8 mouse cellular contexts compared by ENCODE assay signal in the genomic region with DNA sequence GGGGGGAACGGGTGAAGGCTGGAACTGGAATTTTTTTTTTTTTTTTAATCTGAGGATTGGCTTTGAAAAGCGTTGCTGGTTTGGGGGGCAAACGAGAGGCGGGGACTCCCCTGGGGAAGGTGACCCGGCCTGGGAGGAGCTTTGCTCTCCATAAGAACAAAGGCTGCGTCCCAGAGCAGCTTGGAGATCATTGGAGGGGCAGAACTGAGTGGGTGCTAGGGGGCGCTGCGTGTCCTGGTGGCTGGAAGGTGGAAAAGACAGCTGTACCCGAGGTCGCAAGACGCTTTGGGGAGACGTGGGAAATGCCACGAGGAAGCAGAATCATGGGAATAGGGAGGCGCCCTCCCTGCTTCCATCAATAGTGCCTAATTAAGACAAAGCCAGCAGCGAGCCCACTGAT. TPM values are rescaled to one million over a fixed set of nuclear protein-coding genes. Genes with fewer than 3 reads are reported as not detected.
A peak's percentile ranks its signal among the peaks of the same experiment; 100 is the strongest.
DNase-seq lines count a peak whose midpoint lies in the region; ATAC-seq and TF ChIP-seq lines count a peak whose summit lies in the region.

No protein-coding gene starts in this region.

- H3K4me1 ChIP-seq in embryonic fibroblast, embryonic 13.5 days (ENCODE audit: control insufficient read depth, insufficient read depth, low read length), result no peaks in the 10 kb centered on the region
- H3K4me1 ChIP-seq in hindbrain, embryonic 16.5 days (ENCODE audit: control insufficient read depth, insufficient read depth, low read depth, low read length), result peaks cover 41% of the 10 kb centered on the region
- peaks cover 9% of the 10 kb centered on the region for H3K4me1 ChIP-seq in liver, embryonic 11.5 days (replicated peaks; ENCODE audit: control insufficient read depth, insufficient read depth, low read length)
- peaks cover 8% of the 10 kb centered on the region; the same call in 1 of the 2 replicates for H3K4me1 ChIP-seq in neural tube, embryonic 11.5 days (ENCODE audit: control insufficient read depth, insufficient read depth, low read length)

- H3K27ac ChIP-seq in embryonic fibroblast, embryonic 13.5 days (ENCODE audit: insufficient read depth, low read length), result no peak overlapping the region
- peak overlapping the region; percentile 95 for H3K27ac ChIP-seq in hindbrain, embryonic 16.5 days (ENCODE audit: low read depth, low read length)
- no peak overlapping the region for H3K27ac ChIP-seq in liver, embryonic 11.5 days (ENCODE audit: low read depth, low read length)
- peak overlapping the region; percentile 68 for H3K27ac ChIP-seq in neural tube, embryonic 11.5 days (ENCODE audit: low read depth, low read length)

- DNase-seq in left cerebral cortex, adult 18-20 months (ENCODE audit: low spot score in 2 of 2), result peak; percentile 39 to 44
- DNase-seq in left cerebral cortex, adult 9 months (ENCODE audit: low spot score in 2 of 2), result no peak
- no peak for DNase-seq in Patski (ENCODE audit: low read depth, low spot score)
- no peak for DNase-seq in liver, embryonic 11.5 days (ENCODE audit: low spot score)
- no peak for DNase-seq in neural tube, embryonic 11.5 days (ENCODE audit: low spot score)
- DNase-seq in Muller cell, postnatal 12 days (ENCODE audit: inconsistent ontology term), result no peak

- 4% methylated on average over 15 of the region's 15 CpGs for WGBS in hindbrain, embryonic 16.5 days
- 4% methylated on average over 15 of the region's 15 CpGs for WGBS in liver, embryonic 11.5 days
- WGBS in neural tube, embryonic 11.5 days, result 6% methylated on average over 15 of the region's 15 CpGs

- CTCF ChIA-PET in Patski (lab: Charles Lee), result interaction anchor here (0.8 to 2.6 kb wide), 11 partner anchors 11 to 109 kb away, joined by 3 to 10 read pairs (median 4); partner anchors contain the start of genes Trp53 and Wrap53

- no peaks in the 10 kb centered on the region for H3K9me3 ChIP-seq in hindbrain, embryonic 16.5 days (ENCODE audit: control insufficient read depth, low read length)
- H3K9me3 ChIP-seq in liver, embryonic 11.5 days (ENCODE audit: control insufficient read depth, low read length), result no peaks in the 10 kb centered on the region
- no peaks in the 10 kb centered on the region for H3K9me3 ChIP-seq in neural tube, embryonic 11.5 days (ENCODE audit: control insufficient read depth, low read length)

- in situ Hi-C loops in Patski (cut with MboI; ENCODE audit: low pct_unique_long_range_greater_than_20kb), result no loop called here

- no peaks in the 10 kb centered on the region for H3K27me3 ChIP-seq in Patski
- no peaks in the 10 kb centered on the region for H3K27me3 ChIP-seq in hindbrain, embryonic 16.5 days (replicated peaks; ENCODE audit: control insufficient read depth, insufficient read depth, low read length)
- peaks cover 25% of the 10 kb centered on the region for H3K27me3 ChIP-seq in liver, embryonic 11.5 days (replicated peaks; ENCODE audit: control insufficient read depth, insufficient read depth, low read length)
- no peaks in the 10 kb centered on the region for H3K27me3 ChIP-seq in neural tube, embryonic 11.5 days (ENCODE audit: control insufficient read depth, insufficient read depth, low read length)

- POLR2A ChIA-PET in Patski (lab: Charles Lee), result interaction anchor here (1.3 to 1.8 kb wide), 3 partner anchors 33 to 115 kb away, joined by 4 to 5 read pairs (median 4); partner anchors contain the start of genes Mpdu1, Trp53 and Wrap53

- peak; percentile 45 for ATAC-seq in Patski
- peak; percentile 5; the same call in 1 of the 2 replicates for ATAC-seq in hindbrain, embryonic 16.5 days
- ATAC-seq in liver, embryonic 11.5 days (replicated peaks; ENCODE audit: low FRiP score), result no peak
- no peak for ATAC-seq in neural tube, embryonic 11.5 days (ENCODE audit: insufficient read depth, low FRiP score, low TSS enrichment)

- peak overlapping the region; percentile 28 for H3K4me3 ChIP-seq in embryonic fibroblast, embryonic 13.5 days (ENCODE audit: insufficient read depth, low read length)
- peak overlapping the region; percentile 54 for H3K4me3 ChIP-seq in hindbrain, embryonic 16.5 days (ENCODE audit: low read length)
- peak overlapping the region; percentile 54 for H3K4me3 ChIP-seq in liver, embryonic 11.5 days (ENCODE audit: low read depth, low read length)
- H3K4me3 ChIP-seq in neural tube, embryonic 11.5 days (ENCODE audit: low read depth, low read length), result peak overlapping the region; percentile 38

- peak overlapping the region; percentile 94 for H3K4me2 ChIP-seq in hindbrain, embryonic 16.5 days (ENCODE audit: low read length)
- H3K4me2 ChIP-seq in liver, embryonic 11.5 days, result peak overlapping the region; percentile 94
- peak overlapping the region; percentile 79 for H3K4me2 ChIP-seq in neural tube, embryonic 11.5 days (ENCODE audit: low read depth)

- TF ChIP-seq POLR2A in embryonic fibroblast, embryonic 13.5 days (IDR thresholded peaks at IDR 0.05; ENCODE audit: low read depth, low read length), result no peak

- no peak for TF ChIP-seq CTCF in Patski (IDR thresholded peaks at IDR 0.05)
- TF ChIP-seq CTCF in embryonic fibroblast, embryonic 13.5 days (IDR thresholded peaks at IDR 0.05; ENCODE audit: borderline replicate concordance, insufficient read depth, low read length), result peak; percentile 67

- H3K9ac ChIP-seq in hindbrain, embryonic 16.5 days (ENCODE audit: low read depth, low read length), result peak overlapping the region; percentile 74
- H3K9ac ChIP-seq in liver, embryonic 11.5 days (ENCODE audit: low read depth, low read length), result peak overlapping the region; percentile 62
- peak overlapping the region; percentile 75 for H3K9ac ChIP-seq in neural tube, embryonic 11.5 days (ENCODE audit: low read length)

- no peaks in the 10 kb centered on the region for H3K36me3 ChIP-seq in hindbrain, embryonic 16.5 days (ENCODE audit: control insufficient read depth, insufficient read depth, low read length)
- H3K36me3 ChIP-seq in liver, embryonic 11.5 days (ENCODE audit: control insufficient read depth, insufficient read depth, low read length), result no peaks in the 10 kb centered on the region
- H3K36me3 ChIP-seq in neural tube, embryonic 11.5 days (ENCODE audit: control insufficient read depth, insufficient read depth, low read length), result no peaks in the 10 kb centered on the region

RNA-seq across cellular contexts. Expression of gene Dnah2, which starts 1.8 kb away (rescaled TPM):
- 1 to 10 TPM; 2.2 to 3.7 TPM for total RNA-seq in left cerebral cortex, adult 18-20 months (2021)
- polyA plus RNA-seq in Patski (2021), result 1.4 TPM
- polyA plus RNA-seq in embryonic fibroblast, embryonic 13.5 days (2011; ENCODE audit: insufficient read length, low read depth, missing spikeins), result 0.21 TPM in 1 of 2 replicates, not detected in the other
- 3.0 and 4.0 TPM in 2 replicates for polyA plus RNA-seq in hindbrain, embryonic 16.5 days (2015; fragmentation: Nextera tagmentation; extraction: Ambion mirVana)
- polyA plus RNA-seq in liver, embryonic 11.5 days (2014; fragmentation: Nextera tagmentation; extraction: Ambion mirVana), result 0.14 and 0.52 TPM in 2 replicates
- polyA plus RNA-seq in neural tube, embryonic 11.5 days (2014; fragmentation: Nextera tagmentation; extraction: Ambion mirVana), result 0.92 and 1.2 TPM in 2 replicates

RNA-seq across cellular contexts. Expression of gene Efnb3, which starts 12.9 kb away (rescaled TPM):
- total RNA-seq in left cerebral cortex, adult 18-20 months (2021), result 10 to 100 TPM; 51.9 to 65.6 TPM
- polyA plus RNA-seq in Patski (2021), result 0.27 TPM
- 0.45 and 2.6 TPM in 2 replicates for polyA plus RNA-seq in embryonic fibroblast, embryonic 13.5 days (2011; ENCODE audit: insufficient read length, low read depth, missing spikeins)
- polyA plus RNA-seq in hindbrain, embryonic 16.5 days (2015; fragmentation: Nextera tagmentation; extraction: Ambion mirVana), result 104 and 132 TPM in 2 replicates
- 1.8 and 2.4 TPM in 2 replicates for polyA plus RNA-seq in liver, embryonic 11.5 days (2014; fragmentation: Nextera tagmentation; extraction: Ambion mirVana)
- polyA plus RNA-seq in neural tube, embryonic 11.5 days (2014; fragmentation: Nextera tagmentation; extraction: Ambion mirVana), result 9.6 and 9.7 TPM in 2 replicates

RNA-seq across cellular contexts. Expression of gene Wrap53, which starts 33.0 kb away (rescaled TPM):
- total RNA-seq in left cerebral cortex, adult 18-20 months (2021), result 10 to 100 TPM in 1 of 2 experiments, 1 to 10 TPM in 1; 9.2 to 10.7 TPM
- 11.4 TPM for polyA plus RNA-seq in Patski (2021)
- polyA plus RNA-seq in embryonic fibroblast, embryonic 13.5 days (2011; ENCODE audit: insufficient read length, low read depth, missing spikeins), result 7.9 and 10.2 TPM in 2 replicates
- 18.2 and 20.1 TPM in 2 replicates for polyA plus RNA-seq in hindbrain, embryonic 16.5 days (2015; fragmentation: Nextera tagmentation; extraction: Ambion mirVana)
- 33.7 and 39.3 TPM in 2 replicates for polyA plus RNA-seq in liver, embryonic 11.5 days (2014; fragmentation: Nextera tagmentation; extraction: Ambion mirVana)
- polyA plus RNA-seq in neural tube, embryonic 11.5 days (2014; fragmentation: Nextera tagmentation; extraction: Ambion mirVana), result 34.5 and 34.6 TPM in 2 replicates

RNA-seq across cellular contexts. Expression of gene Trp53, which starts 33.1 kb away (rescaled TPM):
- total RNA-seq in left cerebral cortex, adult 18-20 months (2021), result 10 to 100 TPM; 22.9 to 25.9 TPM
- 92.8 TPM for polyA plus RNA-seq in Patski (2021)
- 159 and 160 TPM in 2 replicates for polyA plus RNA-seq in embryonic fibroblast, embryonic 13.5 days (2011; ENCODE audit: insufficient read length, low read depth, missing spikeins)
- polyA plus RNA-seq in hindbrain, embryonic 16.5 days (2015; fragmentation: Nextera tagmentation; extraction: Ambion mirVana), result 47.9 and 57.9 TPM in 2 replicates
- polyA plus RNA-seq in liver, embryonic 11.5 days (2014; fragmentation: Nextera tagmentation; extraction: Ambion mirVana), result 196 and 198 TPM in 2 replicates
- 169 and 175 TPM in 2 replicates for polyA plus RNA-seq in neural tube, embryonic 11.5 days (2014; fragmentation: Nextera tagmentation; extraction: Ambion mirVana)

RNA-seq across cellular contexts. Expression of gene Atp1b2, which starts 58.7 kb away (rescaled TPM):
- 100 to 1,000 TPM; 392 to 424 TPM for total RNA-seq in left cerebral cortex, adult 18-20 months (2021)
- polyA plus RNA-seq in Patski (2021), result 0.80 TPM
- 0.58 and 2.7 TPM in 2 replicates for polyA plus RNA-seq in embryonic fibroblast, embryonic 13.5 days (2011; ENCODE audit: insufficient read length, low read depth, missing spikeins)
- polyA plus RNA-seq in hindbrain, embryonic 16.5 days (2015; fragmentation: Nextera tagmentation; extraction: Ambion mirVana), result 105 and 117 TPM in 2 replicates
- polyA plus RNA-seq in liver, embryonic 11.5 days (2014; fragmentation: Nextera tagmentation; extraction: Ambion mirVana), result 76.2 and 79.5 TPM in 2 replicates
- 7.2 and 7.7 TPM in 2 replicates for polyA plus RNA-seq in neural tube, embryonic 11.5 days (2014; fragmentation: Nextera tagmentation; extraction: Ambion mirVana)

Comparison
In these comparisons a context has a peak if more than half of its experiments do, and no peak if none do; other contexts are left out.
1. DNase-seq: peak in left cerebral cortex, adult 18-20 months (2 of 2); none in left cerebral cortex, adult 9 months (0 of 2), Patski (single experiment), liver, embryonic 11.5 days (single experiment), neural tube, embryonic 11.5 days (single experiment) and Muller cell, postnatal 12 days (single experiment).
2. ATAC-seq: peak in Patski (single experiment) and hindbrain, embryonic 16.5 days (single experiment); none in liver, embryonic 11.5 days (single experiment) and neural tube, embryonic 11.5 days (single experiment).
3. H3K27ac ChIP-seq: peak in hindbrain, embryonic 16.5 days (single experiment) and neural tube, embryonic 11.5 days (single experiment); none in embryonic fibroblast, embryonic 13.5 days (single experiment) and liver, embryonic 11.5 days (single experiment).
4. Peak in every context shown above with its lines, with median percentiles within 50 percentile points of each other: H3K4me3 ChIP-seq, H3K4me2 ChIP-seq and H3K9ac ChIP-seq.